Mouse (Mus musculus): Measurements from ENCODE around the gene 4930435E12Rik. TPM values are rescaled to one million over a fixed set of nuclear protein-coding genes. Genes with fewer than 3 reads are reported as not detected.
A peak's percentile ranks its signal among the peaks of the same experiment; 100 is the strongest.

4930435E12Rik gene
- polyA plus RNA-seq, 1 experiment from 2014 or later: not detected

DNA sequence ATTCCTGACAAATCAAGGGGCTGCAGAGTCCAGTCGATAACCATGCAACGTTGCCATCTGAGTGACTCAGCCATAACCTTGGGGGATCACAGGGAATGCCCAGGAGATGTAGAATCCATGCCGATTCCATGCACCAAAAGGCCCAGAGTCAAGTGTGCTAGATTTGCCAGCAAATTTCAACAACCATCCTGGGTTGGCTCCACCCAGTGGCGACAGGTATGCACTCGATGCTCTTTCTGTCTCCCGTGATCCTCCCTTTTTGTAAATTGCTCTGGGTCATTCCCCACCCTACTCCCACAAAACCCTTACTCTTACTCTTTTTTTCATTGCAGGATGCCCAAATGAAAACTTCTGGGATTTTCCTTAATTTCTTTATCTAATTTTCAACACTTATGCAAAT is 52.2 kb downstream of the 4930435E12Rik start:
- Histone ChIP-seq H3K4me1 (ENCODE audit: control insufficient read depth, insufficient read depth, low read length) (no peaks in the 10 kb centered on the region), H3K4me2 (ENCODE audit: low read length) (no peak overlapping the region), H3K27ac (ENCODE audit: low read depth, low read length) (no peak overlapping the region), H3K27me3 (replicated peaks; ENCODE audit: control insufficient read depth, insufficient read depth, low read length) (no peaks in the 10 kb centered on the region), H3K9me3 (replicated peaks; ENCODE audit: control insufficient read depth, low read length) (no peaks in the 10 kb centered on the region), H3K4me3 (ENCODE audit: low read depth, low read length) (no peak overlapping the region), H3K36me3 (ENCODE audit: control insufficient read depth, insufficient read depth, low read length) (no peaks in the 10 kb centered on the region), H3K9ac (ENCODE audit: low read length) (no peak overlapping the region)
- DNase-seq (ENCODE audit: low spot score) (no peak), ATAC-seq (no peak)
- 52% methylated on average over 6 of the region's 6 CpGs for WGBS

DNA sequence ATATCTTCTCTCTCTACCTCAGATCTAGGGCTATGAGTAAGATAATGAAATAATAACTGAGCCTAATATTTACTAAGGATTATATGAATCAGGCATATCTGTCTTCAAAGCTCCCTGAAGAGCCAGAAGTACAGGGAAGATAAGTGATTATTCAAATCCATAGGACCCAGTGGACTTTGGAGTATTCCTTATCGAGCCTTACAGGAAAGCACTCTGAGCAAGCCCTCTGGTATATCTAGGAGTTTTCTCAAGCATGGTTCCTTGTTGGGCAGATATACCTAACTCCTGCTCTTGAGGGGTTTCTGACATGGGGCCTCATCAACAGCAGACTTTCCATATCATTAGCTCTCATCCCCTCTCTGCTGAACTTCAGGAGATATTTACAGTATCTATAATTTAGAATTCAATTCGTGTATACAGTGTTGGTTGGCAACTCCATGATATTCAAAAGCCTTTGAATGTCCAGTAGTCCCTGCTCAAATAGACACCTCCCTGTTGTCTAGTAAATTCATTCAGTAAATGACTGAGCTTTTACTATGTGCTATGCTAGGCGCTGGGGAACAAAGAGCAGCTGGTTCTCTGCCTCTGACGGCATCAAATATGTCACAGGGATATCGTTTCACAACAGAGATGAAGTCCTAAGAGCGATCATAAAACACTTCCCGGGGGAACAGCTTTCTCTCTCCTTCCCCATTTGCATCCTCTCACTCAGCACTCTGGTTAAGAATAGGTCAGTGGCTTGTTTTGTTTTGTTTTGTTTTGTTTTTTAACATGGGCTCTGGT is 53.4 kb downstream of the 4930435E12Rik start:
- Histone ChIP-seq H3K4me2 (ENCODE audit: low read length) (no peak overlapping the region), H3K36me3 (ENCODE audit: control insufficient read depth, insufficient read depth, low read length) (no peaks in the 10 kb centered on the region), H3K27ac (ENCODE audit: low read depth, low read length) (no peak overlapping the region), H3K9ac (ENCODE audit: low read length) (no peak overlapping the region), H3K4me3 (ENCODE audit: low read depth, low read length) (no peak overlapping the region), H3K4me1 (ENCODE audit: control insufficient read depth, insufficient read depth, low read length) (no peaks in the 10 kb centered on the region), H3K9me3 (replicated peaks; ENCODE audit: control insufficient read depth, low read length) (no peaks in the 10 kb centered on the region), H3K27me3 (replicated peaks; ENCODE audit: control insufficient read depth, insufficient read depth, low read length) (no peaks in the 10 kb centered on the region)
- DNase-seq (ENCODE audit: low spot score) (no peak), ATAC-seq (no peak)
- WGBS: 70% methylated on average over 7 of the region's 7 CpGs

DNA sequence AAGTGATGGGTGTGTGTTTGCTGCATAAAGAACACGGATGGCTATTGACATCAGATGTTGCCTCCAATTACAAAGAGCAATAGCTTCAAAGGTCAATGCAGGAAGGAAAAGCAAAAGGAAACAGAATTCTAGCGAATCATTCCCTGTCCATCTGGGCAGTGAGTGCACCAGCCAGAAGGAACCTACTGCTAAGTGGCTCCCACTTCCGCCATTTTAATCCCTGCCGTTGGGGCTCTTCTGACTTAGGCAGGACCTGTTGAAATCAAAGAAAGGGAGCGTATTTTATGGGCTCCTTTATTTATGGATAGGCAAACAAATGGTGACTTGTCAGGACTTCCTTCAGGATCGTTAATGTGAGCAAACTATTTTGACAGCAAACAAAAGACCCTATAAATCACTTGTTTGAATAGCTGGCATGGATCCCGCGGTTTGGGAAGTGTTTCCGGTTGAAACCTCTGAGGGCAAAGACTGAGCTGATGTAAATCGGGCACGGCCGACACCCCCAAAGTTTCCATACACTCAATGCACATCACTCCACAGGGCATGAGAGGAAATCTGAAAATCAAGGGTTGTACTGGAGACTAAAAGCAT is 55.5 kb downstream of the 4930435E12Rik start:
- H3K36me3 ChIP-seq (ENCODE audit: control insufficient read depth, insufficient read depth, low read length): peaks cover 12% of the 10 kb centered on the region; the same call in 1 of the 2 replicates
- no peak for DNase-seq (ENCODE audit: low spot score)
- ATAC-seq: no peak
- no peaks in the 10 kb centered on the region for H3K9me3 ChIP-seq (replicated peaks; ENCODE audit: control insufficient read depth, low read length)
- H3K27me3 ChIP-seq (replicated peaks; ENCODE audit: control insufficient read depth, insufficient read depth, low read length): no peaks in the 10 kb centered on the region
- H3K4me1 ChIP-seq (ENCODE audit: control insufficient read depth, insufficient read depth, low read length): no peaks in the 10 kb centered on the region
- 49% methylated on average over 12 of the region's 12 CpGs for WGBS
- no peak overlapping the region for H3K27ac ChIP-seq (ENCODE audit: low read depth, low read length)
- H3K4me3 ChIP-seq (ENCODE audit: low read depth, low read length): no peak overlapping the region
- H3K4me2 ChIP-seq (ENCODE audit: low read length): no peak overlapping the region
- H3K9ac ChIP-seq (ENCODE audit: low read length): no peak overlapping the region

DNA sequence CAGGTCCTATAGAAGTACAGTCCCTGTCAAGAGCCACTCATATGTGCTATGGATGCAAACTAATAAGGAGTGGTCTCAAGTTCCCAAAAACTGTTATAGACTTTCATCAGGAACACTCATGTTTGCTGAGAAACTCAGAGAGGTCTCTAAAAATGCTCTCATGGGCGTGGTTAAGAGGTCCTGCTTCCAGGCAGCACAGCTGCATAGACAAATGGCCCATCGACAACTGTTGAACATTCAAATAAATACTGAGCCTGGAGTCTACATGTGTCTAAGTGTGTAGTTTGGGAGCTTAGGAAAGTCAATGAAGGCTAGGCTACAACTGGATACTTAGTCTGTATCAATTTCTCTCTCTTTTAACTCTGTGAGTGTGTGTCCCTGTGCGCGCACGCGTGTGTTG is 57.4 kb downstream of the 4930435E12Rik start:
- Histone ChIP-seq H3K27me3 (replicated peaks; ENCODE audit: control insufficient read depth, insufficient read depth, low read length) (no peaks in the 10 kb centered on the region), H3K4me3 (ENCODE audit: low read depth, low read length) (no peak overlapping the region), H3K9me3 (replicated peaks; ENCODE audit: control insufficient read depth, low read length) (no peaks in the 10 kb centered on the region), H3K27ac (ENCODE audit: low read depth, low read length) (no peak overlapping the region), H3K36me3 (ENCODE audit: control insufficient read depth, insufficient read depth, low read length) (peaks cover 12% of the 10 kb centered on the region; the same call in 1 of the 2 replicates), H3K4me1 (ENCODE audit: control insufficient read depth, insufficient read depth, low read length) (no peaks in the 10 kb centered on the region), H3K9ac (ENCODE audit: low read length) (no peak overlapping the region), H3K4me2 (ENCODE audit: low read length) (no peak overlapping the region)
- WGBS: 94% methylated on average over 6 of the region's 6 CpGs
- DNase-seq (ENCODE audit: low spot score) (no peak), ATAC-seq (no peak)

DNA sequence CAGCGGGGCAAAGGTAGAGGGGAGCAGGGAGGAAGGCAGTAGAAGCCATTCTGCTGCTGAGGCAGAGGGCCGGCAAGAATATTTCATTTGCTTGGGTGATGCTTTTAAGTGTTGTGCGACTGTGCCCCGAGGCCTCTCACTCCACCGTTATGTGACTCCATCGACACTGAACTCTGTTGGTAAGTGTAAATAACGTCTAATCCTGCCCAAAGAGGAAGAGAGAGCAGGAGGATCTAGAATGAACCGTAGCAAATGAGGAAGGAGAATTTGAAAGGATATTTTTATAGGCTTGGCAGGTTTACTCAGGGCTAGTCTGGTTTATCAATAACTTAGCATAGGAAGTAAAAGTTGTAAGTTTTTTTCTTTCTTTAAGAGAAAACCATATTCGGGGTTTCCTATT is 59.0 kb downstream of the 4930435E12Rik start:
- Histone ChIP-seq H3K27me3 (replicated peaks; ENCODE audit: control insufficient read depth, insufficient read depth, low read length) (no peaks in the 10 kb centered on the region), H3K4me3 (ENCODE audit: low read depth, low read length) (no peak overlapping the region), H3K4me1 (ENCODE audit: control insufficient read depth, insufficient read depth, low read length) (no peaks in the 10 kb centered on the region), H3K27ac (ENCODE audit: low read depth, low read length) (no peak overlapping the region), H3K9me3 (replicated peaks; ENCODE audit: control insufficient read depth, low read length) (no peaks in the 10 kb centered on the region), H3K36me3 (ENCODE audit: control insufficient read depth, insufficient read depth, low read length) (peaks cover 12% of the 10 kb centered on the region; the same call in 1 of the 2 replicates), H3K4me2 (ENCODE audit: low read length) (no peak overlapping the region), H3K9ac (ENCODE audit: low read length) (no peak overlapping the region)
- no peak for ATAC-seq
- no peak for DNase-seq (ENCODE audit: low spot score)
- WGBS: 85% methylated on average over 9 of the region's 9 CpGs

DNA sequence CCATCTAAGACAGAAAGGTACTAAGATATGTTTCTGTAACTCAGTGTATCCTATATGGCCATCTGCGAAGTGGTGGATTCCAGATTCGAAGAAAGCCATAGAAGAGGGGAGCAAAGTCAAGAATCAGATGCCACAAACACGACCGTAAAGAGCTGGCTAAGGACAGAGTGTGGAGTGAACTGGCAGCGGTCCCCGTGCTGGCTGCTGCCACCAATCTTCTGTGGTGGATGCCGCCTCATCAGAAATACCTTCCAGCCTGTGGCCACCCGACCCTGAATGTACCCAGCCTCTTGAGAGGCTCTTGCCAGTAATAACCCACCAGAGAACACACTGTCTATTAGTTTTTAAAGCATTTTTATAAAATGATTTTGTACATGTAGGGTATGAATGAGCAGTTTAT is 60.2 kb downstream of the 4930435E12Rik start:
- H3K4me1 ChIP-seq (ENCODE audit: control insufficient read depth, insufficient read depth, low read length): no peaks in the 10 kb centered on the region
- no peak for ATAC-seq
- H3K27ac ChIP-seq (ENCODE audit: low read depth, low read length): no peak overlapping the region
- no peaks in the 10 kb centered on the region for H3K27me3 ChIP-seq (replicated peaks; ENCODE audit: control insufficient read depth, insufficient read depth, low read length)
- no peak for DNase-seq (ENCODE audit: low spot score)
- no peak overlapping the region for H3K9ac ChIP-seq (ENCODE audit: low read length)
- 90% methylated on average over 8 of the region's 8 CpGs for WGBS
- no peak overlapping the region for H3K4me2 ChIP-seq (ENCODE audit: low read length)
- H3K4me3 ChIP-seq (ENCODE audit: low read depth, low read length): no peak overlapping the region
- peaks cover 12% of the 10 kb centered on the region; the same call in 1 of the 2 replicates for H3K36me3 ChIP-seq (ENCODE audit: control insufficient read depth, insufficient read depth, low read length)
- no peaks in the 10 kb centered on the region for H3K9me3 ChIP-seq (replicated peaks; ENCODE audit: control insufficient read depth, low read length)

DNA sequence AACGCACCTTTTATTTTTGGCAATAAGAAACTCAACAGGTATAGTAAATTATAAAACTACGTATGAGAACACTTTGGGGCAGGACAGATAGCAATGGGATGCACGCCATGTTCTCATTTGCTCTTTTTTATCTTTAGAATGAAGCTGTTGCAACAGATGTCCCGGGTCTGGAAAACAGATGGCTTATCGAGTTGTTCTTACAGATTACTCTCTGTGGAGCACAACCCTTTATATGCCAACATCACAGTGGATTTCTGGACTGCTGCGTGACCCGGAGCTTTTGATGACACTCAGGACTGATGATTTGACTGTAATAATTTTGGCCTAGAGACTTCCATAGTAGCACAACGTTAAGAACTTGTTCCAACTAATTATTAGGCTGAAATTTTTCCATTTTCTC is 60.8 kb downstream of the 4930435E12Rik start:
- H3K27ac ChIP-seq (ENCODE audit: low read depth, low read length): no peak overlapping the region
- peaks cover 12% of the 10 kb centered on the region; the same call in 1 of the 2 replicates for H3K36me3 ChIP-seq (ENCODE audit: control insufficient read depth, insufficient read depth, low read length)
- no peaks in the 10 kb centered on the region for H3K27me3 ChIP-seq (replicated peaks; ENCODE audit: control insufficient read depth, insufficient read depth, low read length)
- no peak for ATAC-seq
- 83% methylated on average over 8 of the region's 8 CpGs for WGBS
- no peak overlapping the region for H3K4me3 ChIP-seq (ENCODE audit: low read depth, low read length)
- H3K4me1 ChIP-seq (ENCODE audit: control insufficient read depth, insufficient read depth, low read length): no peaks in the 10 kb centered on the region
- DNase-seq (ENCODE audit: low spot score): peak; percentile 25
- H3K4me2 ChIP-seq (ENCODE audit: low read length): no peak overlapping the region
- H3K9ac ChIP-seq (ENCODE audit: low read length): no peak overlapping the region
- no peaks in the 10 kb centered on the region for H3K9me3 ChIP-seq (replicated peaks; ENCODE audit: control insufficient read depth, low read length)

DNA sequence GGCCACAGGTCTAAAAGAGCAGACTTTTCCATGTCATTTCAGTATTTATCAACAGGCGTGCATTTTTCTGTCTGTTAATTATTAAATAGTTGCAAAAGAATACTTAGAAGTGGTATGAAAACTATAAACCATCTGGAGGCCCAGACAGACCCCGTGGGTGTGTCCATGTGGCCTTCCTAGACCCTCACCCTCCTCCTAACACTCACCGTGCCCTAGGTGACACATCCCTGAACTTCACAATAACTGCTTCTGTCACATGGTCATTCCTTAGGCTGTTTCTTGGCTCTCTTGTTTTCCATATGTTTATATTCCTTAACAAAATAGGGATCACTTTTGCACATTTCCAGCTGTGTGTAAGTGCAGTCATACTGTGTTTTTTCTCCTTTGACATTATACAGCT is 61.9 kb downstream of the 4930435E12Rik start:
- no peak for ATAC-seq
- H3K4me2 ChIP-seq (ENCODE audit: low read length): no peak overlapping the region
- H3K27ac ChIP-seq (ENCODE audit: low read depth, low read length): no peak overlapping the region
- H3K4me3 ChIP-seq (ENCODE audit: low read depth, low read length): no peak overlapping the region
- H3K4me1 ChIP-seq (ENCODE audit: control insufficient read depth, insufficient read depth, low read length): no peaks in the 10 kb centered on the region
- 63% methylated on average over 3 of the region's 3 CpGs for WGBS
- H3K9me3 ChIP-seq (replicated peaks; ENCODE audit: control insufficient read depth, low read length): no peaks in the 10 kb centered on the region
- H3K27me3 ChIP-seq (replicated peaks; ENCODE audit: control insufficient read depth, insufficient read depth, low read length): no peaks in the 10 kb centered on the region
- H3K9ac ChIP-seq (ENCODE audit: low read length): no peak overlapping the region
- H3K36me3 ChIP-seq (ENCODE audit: control insufficient read depth, insufficient read depth, low read length): peaks cover 12% of the 10 kb centered on the region; the same call in 1 of the 2 replicates
- DNase-seq (ENCODE audit: low spot score): no peak

DNA sequence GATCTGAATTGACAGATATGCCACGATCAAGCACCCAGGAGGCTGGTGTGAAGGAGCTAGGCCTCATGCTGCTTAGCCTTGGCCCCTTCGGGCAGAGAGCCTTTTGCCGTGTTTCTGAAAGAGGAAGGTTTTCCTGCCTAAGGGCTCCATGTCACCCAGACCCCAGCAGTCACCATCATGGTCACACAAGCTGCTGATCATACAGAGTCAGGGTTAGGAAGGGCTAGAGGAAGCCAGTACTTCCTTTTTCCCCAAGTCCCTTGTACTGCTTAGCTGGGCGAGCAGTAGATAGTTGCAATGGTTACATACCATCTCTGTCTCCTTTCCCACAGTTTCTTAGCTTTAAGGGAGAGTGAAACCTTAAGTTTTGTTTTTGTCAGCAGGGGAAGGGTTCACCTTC is 65.0 kb downstream of the 4930435E12Rik start:
- Histone ChIP-seq H3K4me1 (ENCODE audit: control insufficient read depth, insufficient read depth, low read length) (no peaks in the 10 kb centered on the region), H3K4me2 (ENCODE audit: low read length) (no peak overlapping the region), H3K4me3 (ENCODE audit: low read depth, low read length) (no peak overlapping the region), H3K9ac (ENCODE audit: low read length) (no peak overlapping the region), H3K27ac (ENCODE audit: low read depth, low read length) (no peak overlapping the region), H3K27me3 (replicated peaks; ENCODE audit: control insufficient read depth, insufficient read depth, low read length) (no peaks in the 10 kb centered on the region), H3K36me3 (ENCODE audit: control insufficient read depth, insufficient read depth, low read length) (peaks cover 11% of the 10 kb centered on the region), H3K9me3 (replicated peaks; ENCODE audit: control insufficient read depth, low read length) (no peaks in the 10 kb centered on the region)
- DNase-seq (ENCODE audit: low spot score): no peak
- ATAC-seq: no peak
- 96% methylated on average over 4 of the region's 4 CpGs for WGBS

Data from forebrain, embryonic 14.5 days (tissue).